Mouse (Mus musculus) megakaryocyte-erythroid progenitor cell, adult 5-6 weeks (primary cell): Measurements from ENCODE around the gene Ip6k2. TPM values are rescaled to one million over a fixed set of nuclear protein-coding genes. Genes with fewer than 3 reads are reported as not detected.

Source experiments
- ATAC-seq: replicated peaks from 2 replicates; pipeline ENCODE4 v1.8.0; 2016; ENCODE audit warnings: mild to moderate bottlenecking, inconsistent platforms; ENCODE audit not compliant: severe bottlenecking, poor library complexity, low FRiP score, low TSS enrichment
- total RNA-seq, 2 experiments: library from RNA; stranded (forward) in 1 of 2; stranded (reverse) in 1 of 2; fragments of 200-1000, 215-1000 nt in 1 of 2; fragments of >200 nt in 1 of 2; fragmentation: Nextera tagmentation in 1 of 2; gene quantifications; 2 replicates each; pipeline ENCODE4 v1.2.3; 2014 to 2017

Gene Ip6k2
- total RNA-seq, 2 experiments from 2014 or later, result 31.3 to 36.7 TPM

GRCm38 (mm10) chr9:108780959-108781358 is 2.6 kb upstream of the Ip6k2 start:
- no peak for ATAC-seq

- ATAC-seq, result no peak
These were observed 1.7 kb upstream of the Ip6k2 start for GRCm38 (mm10) chr9:108781891-108782290.

- ATAC-seq, result no peak
These were observed 604 bp upstream of the Ip6k2 start for GRCm38 (mm10) chr9:108782836-108783547.

- no peak for ATAC-seq
These were observed 1.8 kb downstream of the Ip6k2 start for GRCm38 (mm10) chr9:108785416-108785815.

GRCm38 (mm10) chr9:108786494-108786893 is 2.9 kb downstream of the Ip6k2 start:
- ATAC-seq, result no peak

- ATAC-seq, result no peak
These were observed 3.5 kb downstream of the Ip6k2 start for GRCm38 (mm10) chr9:108787080-108787479.

- no peak for ATAC-seq
These were observed 5.1 kb downstream of the Ip6k2 start for GRCm38 (mm10) chr9:108788713-108789112.

GRCm38 (mm10) chr9:108792307-108792706 is 8.7 kb downstream of the Ip6k2 start:
- ATAC-seq, result peak; percentile 68

GRCm38 (mm10) chr9:108792730-108793129 is 9.1 kb downstream of the Ip6k2 start:
- peak; percentile 29; the same call in 1 of the 2 replicates for ATAC-seq

- no peak for ATAC-seq
These were observed 11.7 kb downstream of the Ip6k2 start for GRCm38 (mm10) chr9:108795281-108795680.

GRCm38 (mm10) chr9:108795762-108796161 is 12.2 kb downstream of the Ip6k2 start:
- ATAC-seq, result peak; percentile 84

GRCm38 (mm10) chr9:108796351-108796981 is 12.9 kb downstream of the Ip6k2 start:
- no peak for ATAC-seq

GRCm38 (mm10) chr9:108797477-108797876 is 13.9 kb downstream of the Ip6k2 start:
- no peak for ATAC-seq

- ATAC-seq, result no peak
These were observed 15.0 kb downstream of the Ip6k2 start for GRCm38 (mm10) chr9:108798508-108799075.

- ATAC-seq, result no peak
These were observed 16.0 kb downstream of the Ip6k2 start for GRCm38 (mm10) chr9:108799564-108799963.

- peak; percentile 75 for ATAC-seq
These were observed 22.2 kb downstream of the Ip6k2 start for GRCm38 (mm10) chr9:108805768-108806167.

GRCm38 (mm10) chr9:108806379-108806778 is 22.8 kb downstream of the Ip6k2 start:
- ATAC-seq, result no peak

- peak; percentile 53 for ATAC-seq
These were observed 23.2 kb downstream of the Ip6k2 start for GRCm38 (mm10) chr9:108806831-108807230.

- ATAC-seq, result peak; percentile 55
These were observed 24.1 kb downstream of the Ip6k2 start for GRCm38 (mm10) chr9:108807674-108808073.

GRCm38 (mm10) chr9:108808163-108808665 is 24.6 kb downstream of the Ip6k2 start, which contains the start of gene Nckipsd:
TSS of gene Nckipsd (plus strand) at chr9:108808368.
- ATAC-seq, result peak; percentile 63
